Mouse (Mus musculus): ENCODE results near the gene Mars.
"Not testable (repeated sequence)": the region's sequence is repeated elsewhere in the genome, so short reads cannot be mapped to it uniquely, and the experiment has no call there.

Gene Mars

DNA sequence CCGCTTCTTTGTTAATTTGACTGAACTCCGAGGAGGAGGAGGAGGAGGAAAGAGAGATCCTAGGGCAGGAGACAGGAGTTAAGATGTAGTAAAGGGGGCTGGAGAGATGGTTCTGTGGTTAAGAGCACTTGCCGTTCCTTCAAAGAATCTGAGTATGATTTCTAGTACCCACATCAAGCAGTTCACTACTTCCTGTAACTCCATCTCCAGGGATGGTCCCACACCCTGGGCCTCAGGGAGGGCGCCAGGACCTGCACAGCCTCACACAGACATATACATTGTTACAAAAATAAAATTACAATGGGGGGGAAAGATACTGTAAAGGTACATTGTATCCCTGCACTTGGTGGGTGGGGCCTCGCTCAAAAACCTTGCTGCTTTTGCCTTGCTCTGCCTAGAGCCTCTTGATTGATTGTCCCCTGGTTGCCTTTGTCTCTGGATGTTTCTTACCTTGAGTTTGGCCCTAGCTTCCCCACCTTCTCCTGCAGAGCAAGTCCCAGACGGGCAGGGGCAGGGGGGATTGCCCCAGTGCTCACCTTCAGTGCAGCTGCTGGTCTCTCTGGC, 26.0 kb upstream of the Mars start:
- DNase-seq (ENCODE audit: low spot score in 2 of 2) = no peak

DNA sequence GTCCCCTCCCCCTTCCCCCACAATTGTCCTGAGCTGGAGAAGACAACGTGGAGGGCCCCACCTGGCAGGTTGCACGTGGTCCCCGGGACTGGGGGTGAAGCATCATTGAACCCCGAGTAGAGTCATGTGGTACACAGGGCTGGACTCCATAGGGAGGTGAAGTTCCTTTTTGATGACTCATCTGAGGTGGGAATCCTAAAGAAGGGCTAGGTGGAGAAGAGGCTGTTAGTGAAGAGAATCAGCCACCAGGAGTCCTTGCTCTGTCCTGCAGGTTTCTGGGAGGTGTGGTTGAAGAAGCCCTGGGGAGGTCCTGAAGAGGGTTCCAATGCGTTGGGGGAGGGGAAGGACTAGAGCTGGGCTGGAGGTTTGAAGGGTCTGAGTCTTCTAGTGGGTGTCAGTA, 25.4 kb upstream of the Mars start:
- DNase-seq (ENCODE audit: low spot score in 2 of 2) = no peak

- DNase-seq (ENCODE audit: low spot score in 2 of 2) = no peak
These were observed 23.7 kb upstream of the Mars start for GRCm38 (mm10) chr10:127335271-127335670.

DNA sequence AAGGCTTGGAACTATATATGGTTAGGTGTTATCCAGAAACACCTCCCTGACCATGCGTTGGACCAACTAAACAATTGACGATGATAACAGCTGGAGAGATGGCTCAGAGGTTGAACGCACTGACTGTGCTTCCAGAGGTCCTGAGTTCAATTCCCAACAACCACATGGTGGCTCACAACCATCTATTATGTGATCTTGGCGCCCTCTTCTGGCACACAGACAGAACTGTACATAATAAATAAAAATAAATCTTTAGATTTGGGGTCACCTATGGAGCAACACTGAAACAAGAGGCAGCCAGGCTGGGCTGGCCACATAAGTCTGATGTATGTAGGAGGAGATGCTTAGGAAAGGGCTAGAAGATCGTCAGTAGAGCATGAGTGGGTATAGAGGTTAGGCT, 21.6 kb upstream of the Mars start:
- DNase-seq (ENCODE audit: low spot score in 2 of 2) = no peak

DNA sequence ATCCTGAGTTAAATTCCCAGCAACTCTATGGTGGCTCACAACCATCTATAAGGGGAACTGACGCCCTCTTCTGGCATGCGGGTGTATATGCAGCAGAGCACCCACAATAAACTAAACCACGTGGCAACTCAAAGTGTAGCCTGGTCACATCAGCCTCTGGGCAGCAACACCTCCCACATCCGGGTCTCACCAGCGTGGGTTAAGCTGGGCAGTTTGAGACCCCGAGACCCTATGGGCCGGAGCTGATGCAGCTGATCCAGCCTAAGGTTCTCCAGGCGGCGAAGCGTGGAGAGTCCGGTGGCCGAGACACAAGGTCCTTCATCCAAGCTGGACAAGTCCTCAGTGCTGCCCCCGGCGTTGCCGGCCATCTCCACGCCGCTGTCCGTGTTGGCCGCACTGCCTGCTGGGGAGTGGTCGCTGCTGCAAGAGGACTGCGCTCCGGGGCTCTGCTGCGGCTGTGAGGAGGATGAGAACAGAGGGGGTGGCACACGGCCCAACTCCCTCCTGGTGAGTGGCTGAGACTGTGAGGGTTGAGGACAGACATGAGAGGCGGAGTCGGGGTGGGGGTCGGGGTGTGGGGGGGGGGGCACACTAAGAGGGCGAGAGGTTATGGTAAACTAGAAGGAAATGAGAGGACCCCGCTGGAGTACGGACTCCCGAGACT, 20.8 kb upstream of the Mars start:
- no peak for DNase-seq (ENCODE audit: low spot score in 2 of 2)

- no peak for DNase-seq (ENCODE audit: low spot score in 2 of 2)
These were observed 18.6 kb upstream of the Mars start for GRCm38 (mm10) chr10:127330212-127330611.

- no peak for DNase-seq (ENCODE audit: low spot score in 2 of 2)
These were observed 16.0 kb upstream of the Mars start for GRCm38 (mm10) chr10:127327461-127328145.

GRCm38 (mm10) chr10:127326828-127327227, 15.2 kb upstream of the Mars start:
- DNase-seq (ENCODE audit: low spot score in 2 of 2) = no peak

DNA sequence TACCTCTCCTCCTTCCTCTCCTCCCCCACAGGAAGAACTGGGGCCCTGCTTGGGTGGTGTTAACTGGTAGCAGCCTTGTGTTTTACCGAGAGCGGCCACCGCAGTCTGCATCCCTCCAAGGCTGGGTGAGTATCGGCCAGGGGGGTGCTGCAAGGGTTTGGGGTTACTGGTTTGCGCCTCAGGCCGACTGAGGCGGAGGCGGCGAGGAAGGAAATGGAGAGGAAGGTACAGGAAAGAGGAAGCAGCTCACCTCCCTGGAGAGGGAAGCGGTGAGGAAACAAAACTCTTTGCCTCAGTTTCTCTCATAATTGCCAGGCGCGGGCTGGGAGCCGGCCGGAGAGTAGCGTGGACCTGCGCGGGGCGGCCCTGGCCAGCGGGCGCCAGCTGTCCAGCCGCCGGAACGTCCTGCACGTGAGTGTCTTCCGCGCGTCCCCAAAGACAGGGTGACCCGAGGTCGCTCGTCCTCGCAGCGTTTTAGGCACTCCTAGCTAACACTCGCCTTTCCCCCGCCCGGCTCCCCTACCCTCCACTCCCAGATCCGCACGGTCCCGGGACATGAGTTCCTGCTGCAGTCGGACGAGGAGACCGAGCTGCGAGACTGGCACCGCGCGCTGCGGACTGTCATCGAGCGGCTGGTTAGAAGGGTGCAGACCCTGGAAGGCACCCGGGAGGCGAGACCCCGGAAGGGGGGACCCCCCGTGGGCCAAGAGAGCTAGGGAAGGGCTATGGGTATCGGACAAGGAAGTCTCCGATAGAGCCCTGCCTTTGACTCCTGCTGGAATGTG, 14.6 kb upstream of the Mars start:
- no peak for DNase-seq (ENCODE audit: low spot score in 2 of 2)

DNA sequence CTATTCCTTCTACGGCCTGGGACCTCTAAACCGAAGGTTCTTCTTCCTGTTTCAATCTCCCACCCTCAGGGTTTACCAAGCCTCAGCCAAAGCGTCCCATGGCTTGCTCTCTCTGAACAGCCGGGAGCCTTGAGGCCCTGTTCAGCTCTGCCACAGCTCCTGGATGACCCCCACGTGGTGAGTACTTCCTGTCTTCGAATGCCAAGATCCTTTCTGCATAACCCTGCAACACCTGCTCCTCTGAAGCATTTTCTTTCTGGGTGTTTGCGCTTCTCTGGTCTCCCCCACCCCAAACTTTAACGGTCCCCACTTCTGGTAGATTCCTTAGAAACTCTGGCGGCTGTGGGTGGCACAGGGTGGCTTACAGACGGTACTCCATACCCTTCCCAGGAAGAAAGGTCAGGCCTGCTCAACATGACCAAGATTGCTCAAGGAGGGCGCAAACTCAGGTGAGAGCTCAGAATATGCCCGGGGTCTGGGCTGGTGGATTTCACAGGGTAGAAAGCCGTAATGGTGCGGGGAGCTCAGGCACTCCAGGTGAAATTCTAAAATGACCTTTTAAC, 13.9 kb upstream of the Mars start:
- no peak for DNase-seq (ENCODE audit: low spot score in 2 of 2)

DNA sequence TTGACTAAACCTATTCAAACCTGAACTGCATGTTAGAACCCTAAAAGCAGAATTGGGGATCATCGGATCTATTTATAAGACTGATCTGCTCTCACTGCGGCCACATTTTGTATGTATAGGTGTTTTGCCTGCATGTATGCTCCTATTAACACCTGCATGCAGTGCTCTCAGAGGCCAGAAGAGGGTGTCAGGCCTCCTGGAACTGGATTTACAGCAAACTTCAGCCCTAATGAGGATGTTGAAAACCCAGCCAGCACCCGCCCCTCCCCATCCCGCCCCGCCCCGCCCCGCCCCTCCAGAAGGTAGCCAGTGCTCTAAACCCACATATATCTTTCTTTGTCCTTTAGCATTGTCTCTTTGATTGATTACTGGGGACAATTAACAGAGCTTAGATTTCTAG, 12.9 kb upstream of the Mars start:
- no peak for DNase-seq (ENCODE audit: low spot score in 2 of 2)

DNA sequence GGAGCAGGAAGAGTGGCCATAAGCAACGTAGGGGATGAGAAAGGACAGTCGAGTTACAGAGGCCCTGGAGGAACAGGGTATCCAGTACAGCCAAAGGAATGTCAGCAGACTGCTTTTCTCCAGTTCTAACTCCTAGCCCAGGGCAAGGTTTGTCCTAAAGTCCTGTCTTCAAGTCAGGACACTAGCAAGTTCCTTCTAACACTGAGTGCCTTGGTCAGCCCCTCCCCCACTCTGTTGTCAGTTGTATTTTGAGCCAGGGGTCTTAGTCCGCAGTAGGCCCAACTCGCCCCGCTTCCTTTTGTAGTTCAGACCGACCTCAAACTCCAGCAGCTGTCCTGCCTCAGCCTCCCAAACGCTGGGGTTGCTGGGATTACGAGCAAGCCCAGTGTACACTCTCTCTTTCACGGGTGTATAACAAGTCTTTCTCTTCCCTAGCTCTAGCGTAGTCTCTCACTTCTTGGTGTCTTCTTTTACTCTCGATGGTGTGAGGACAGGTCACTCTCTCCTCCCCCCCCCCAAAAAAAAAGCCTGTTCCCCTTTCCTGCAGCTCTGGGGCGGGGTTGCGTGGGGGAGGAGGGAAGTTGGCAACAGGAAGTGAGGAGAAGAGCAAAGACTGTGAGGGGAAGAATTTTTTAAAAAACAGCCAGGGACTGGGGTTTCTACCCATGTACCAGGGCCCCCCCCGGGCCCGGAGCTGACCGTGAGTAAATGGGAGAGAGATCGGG, 11.7 kb upstream of the Mars start:
- DNase-seq (ENCODE audit: low spot score in 2 of 2) = no peak

DNA sequence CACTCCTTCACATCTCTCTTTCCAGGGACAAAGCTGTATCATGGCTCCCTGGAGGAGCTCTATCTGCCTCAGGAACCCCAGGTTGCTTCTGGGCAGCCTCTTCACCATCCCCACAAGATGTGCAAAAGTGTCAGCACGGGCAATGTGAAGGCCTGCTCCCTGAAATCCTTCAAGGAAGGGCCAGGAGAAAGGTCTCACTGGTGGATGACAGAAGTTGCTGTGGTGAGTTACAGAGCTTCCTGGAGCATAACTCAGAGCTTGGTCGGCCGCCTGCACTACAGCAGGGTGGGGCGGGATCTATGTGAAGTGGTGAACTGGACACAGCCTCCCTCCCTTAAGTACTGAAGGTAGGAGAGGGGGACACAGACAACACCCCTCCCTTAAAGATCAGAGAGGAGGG, 11.1 kb upstream of the Mars start:
- DNase-seq (ENCODE audit: low spot score in 2 of 2) = no peak

DNA sequence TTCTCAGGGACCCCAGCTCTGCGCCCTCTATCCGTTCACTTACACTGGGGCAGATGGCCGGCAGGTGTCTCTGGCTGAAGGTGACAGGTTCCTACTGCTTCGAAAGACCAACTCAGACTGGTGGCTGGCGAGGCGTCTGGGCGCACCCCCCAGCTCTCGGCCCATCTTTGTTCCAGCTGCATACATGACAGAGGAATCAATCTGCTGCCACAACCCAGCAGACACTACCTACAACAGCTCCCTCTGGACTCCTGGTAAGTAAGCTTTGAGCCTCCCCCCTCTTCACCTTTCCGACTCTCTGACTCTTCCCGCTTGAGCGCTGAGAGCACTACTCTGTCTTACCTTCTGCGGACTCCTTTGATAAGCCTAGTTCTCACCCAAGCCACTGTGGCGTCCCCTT, 10.6 kb upstream of the Mars start:
- no peak for DNase-seq (ENCODE audit: low spot score in 2 of 2)

- no peak for DNase-seq (ENCODE audit: low spot score in 2 of 2)
These were observed 10.0 kb upstream of the Mars start, which contains the start of gene Arhgap9 for GRCm38 (mm10) chr10:127321621-127322020. Gene Arhgap9, plus strand, starts transcription at chr10:127321964.

DNA sequence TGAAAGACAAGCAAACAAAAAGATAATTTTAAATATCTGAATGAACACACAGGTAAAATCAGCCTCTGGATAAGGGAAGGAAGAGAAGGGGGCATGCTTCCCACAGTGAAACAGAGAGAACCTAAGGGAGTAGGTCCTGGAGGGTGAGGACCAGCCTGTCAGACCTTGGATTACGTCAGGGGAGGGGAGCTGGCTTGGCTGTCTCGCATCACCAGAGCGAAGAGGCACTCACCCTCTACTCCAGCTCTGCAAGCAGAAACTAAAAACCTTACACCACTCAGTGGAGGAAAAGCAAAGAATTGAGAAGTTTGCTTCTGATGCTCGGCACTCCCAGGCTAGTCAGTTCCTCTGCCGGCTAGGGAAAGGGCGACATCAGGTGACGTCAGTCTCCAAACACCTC, 8.4 kb upstream of the Mars start:
- no peak for DNase-seq (ENCODE audit: low spot score in 2 of 2)

- no peak for DNase-seq (ENCODE audit: low spot score in 2 of 2)
These were observed 6.4 kb upstream of the Mars start for GRCm38 (mm10) chr10:127318009-127318408.

DNA sequence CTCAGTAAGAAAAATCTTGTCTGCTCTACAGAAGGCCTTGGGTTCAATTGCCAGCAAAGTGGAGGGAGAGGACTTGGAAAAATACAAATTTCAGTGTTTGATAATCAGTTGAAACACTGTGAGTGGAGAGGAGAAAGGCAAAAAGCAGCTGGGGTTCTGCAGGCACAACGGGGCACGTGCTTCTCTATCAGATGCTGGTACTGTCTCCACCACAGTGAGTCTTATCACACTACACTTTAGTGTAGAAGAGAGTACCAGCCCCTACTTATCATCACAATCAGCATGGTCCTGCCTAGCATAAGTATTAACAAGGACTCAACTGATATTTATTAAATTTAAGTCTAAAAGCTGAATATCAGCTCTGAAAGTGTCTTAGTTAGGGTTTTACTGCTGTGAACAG, 5.7 kb upstream of the Mars start:
- DNase-seq (ENCODE audit: low spot score in 2 of 2) = no peak

GRCm38 (mm10) chr10:127314950-127315349, 3.4 kb upstream of the Mars start:
- not testable (repeated sequence) for DNase-seq (ENCODE audit: low spot score in 2 of 2)

DNA sequence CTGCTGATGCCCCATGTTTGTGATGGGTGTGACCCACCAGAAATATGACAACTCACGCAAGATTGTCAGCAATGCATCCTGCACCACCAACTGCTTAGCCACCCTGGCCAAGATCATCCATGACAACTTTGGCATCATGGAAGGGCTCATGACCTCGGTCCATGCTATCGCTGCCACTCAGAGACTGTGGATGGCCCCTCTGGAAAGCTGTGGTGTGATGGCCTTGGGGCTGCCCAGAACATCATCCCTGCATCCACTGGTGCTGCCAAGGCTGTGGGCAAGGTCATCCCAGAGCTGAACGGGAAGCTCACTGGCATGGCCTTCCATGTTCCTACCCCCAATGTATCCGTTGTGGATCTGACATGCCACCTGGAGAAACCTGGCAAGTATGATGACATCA, 1.9 kb upstream of the Mars start:
- DNase-seq (ENCODE audit: low spot score in 2 of 2) = not testable (repeated sequence)

GRCm38 (mm10) chr10:127312858-127313257, 1.3 kb upstream of the Mars start:
- no peak for DNase-seq (ENCODE audit: low spot score in 2 of 2)

DNA sequence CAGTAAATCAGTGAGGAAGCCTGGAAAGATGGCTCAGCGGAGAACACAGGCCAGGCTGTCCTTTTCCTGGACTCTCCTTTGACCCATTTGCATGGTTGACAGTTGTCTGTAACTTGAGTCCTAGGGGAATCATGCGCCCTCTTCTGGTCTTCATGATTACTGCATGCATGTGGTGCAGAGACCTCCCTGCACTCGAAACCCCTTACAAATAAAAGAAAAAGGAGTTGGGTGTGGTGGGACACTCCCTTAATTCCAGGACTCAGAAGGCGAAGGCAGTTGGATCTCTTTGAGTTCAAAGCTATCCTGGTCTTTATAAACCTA, 730 bp upstream of the Mars start:
- peak; percentile 65 to 77 for DNase-seq (ENCODE audit: low spot score in 2 of 2)

Data from urinary bladder, postnatal 4 days (tissue).